Mouse (Mus musculus): ENCODE data around the gene Fiz1. TPM values are rescaled to one million over a fixed set of nuclear protein-coding genes. Genes with fewer than 3 reads are reported as not detected.
A peak's percentile ranks its signal among the peaks of the same experiment; 100 is the strongest.

Gene Fiz1
- polyA plus RNA-seq (2012; ENCODE audit: insufficient read depth, insufficient read length, missing spikeins), result 20.5 and 23.6 TPM in 2 replicates

DNA sequence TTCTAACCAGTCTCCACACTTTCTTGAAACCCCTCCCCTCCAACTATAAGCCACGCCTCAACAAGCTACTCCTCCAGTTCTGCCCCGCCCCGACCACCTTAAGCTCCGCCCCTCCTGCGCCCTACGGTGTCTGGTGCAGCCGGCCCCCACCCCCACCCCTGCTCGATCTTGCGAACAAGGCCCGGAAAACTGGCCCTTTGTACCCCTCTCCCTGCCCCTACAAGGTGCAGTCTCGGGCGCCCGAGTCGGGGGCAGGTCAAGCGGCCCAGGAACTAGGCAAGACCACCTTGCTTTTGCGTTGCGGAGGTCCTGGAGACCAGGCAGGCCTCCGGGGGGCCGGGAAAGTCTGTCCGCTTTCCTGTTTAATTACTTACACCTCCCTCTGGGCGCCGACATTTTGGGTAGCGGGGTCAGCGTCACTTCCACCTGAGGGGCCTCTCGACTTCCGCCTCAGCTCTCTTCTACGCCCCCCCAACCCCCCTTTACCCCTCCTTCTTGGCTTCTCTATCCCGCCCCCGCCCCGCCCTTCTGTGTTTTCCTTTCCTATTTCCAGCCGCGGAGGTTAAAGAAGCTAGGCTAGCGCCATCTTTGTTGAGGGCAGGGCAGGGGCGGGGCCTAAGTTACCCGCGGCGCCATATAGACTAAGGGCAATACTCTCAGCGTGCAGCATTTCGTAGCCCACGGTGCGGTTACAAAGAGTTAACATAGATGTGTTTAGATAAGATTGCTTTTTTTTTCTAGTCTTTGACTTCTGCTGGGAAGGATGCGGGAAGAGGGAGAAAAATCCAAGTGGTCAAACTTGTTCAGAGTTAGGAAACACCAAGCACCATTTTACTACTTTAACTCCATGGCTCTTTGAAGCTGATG lies at the start of gene Fiz1, which contains the start of gene Zfp524:
Gene Fiz1, minus strand, starts transcription at position 447 of the 867 bp plus-strand sequence.
Gene Zfp524, plus strand, starts transcription at position 165 of the 867 bp plus-strand sequence.
- Histone ChIP-seq H3K4me1 (ENCODE audit: control insufficient read depth, insufficient read depth, low read length) (peaks cover 18% of the 10 kb centered on the region), H3K4me3 (ENCODE audit: insufficient read depth, low read length) (peak within 1 kb of the TSS; percentile 97), H3K27ac (ENCODE audit: insufficient read depth, low read depth, low read length) (peak within 1 kb of the TSS; percentile 100)
- no peak for TF ChIP-seq CTCF (IDR thresholded peaks at IDR 0.05; ENCODE audit: low read depth, low read length)
- TF ChIP-seq POLR2A (IDR thresholded peaks at IDR 0.05; ENCODE audit: borderline replicate concordance, low read depth, low read length), result no peak; the same call in 1 of the 2 replicates

DNA sequence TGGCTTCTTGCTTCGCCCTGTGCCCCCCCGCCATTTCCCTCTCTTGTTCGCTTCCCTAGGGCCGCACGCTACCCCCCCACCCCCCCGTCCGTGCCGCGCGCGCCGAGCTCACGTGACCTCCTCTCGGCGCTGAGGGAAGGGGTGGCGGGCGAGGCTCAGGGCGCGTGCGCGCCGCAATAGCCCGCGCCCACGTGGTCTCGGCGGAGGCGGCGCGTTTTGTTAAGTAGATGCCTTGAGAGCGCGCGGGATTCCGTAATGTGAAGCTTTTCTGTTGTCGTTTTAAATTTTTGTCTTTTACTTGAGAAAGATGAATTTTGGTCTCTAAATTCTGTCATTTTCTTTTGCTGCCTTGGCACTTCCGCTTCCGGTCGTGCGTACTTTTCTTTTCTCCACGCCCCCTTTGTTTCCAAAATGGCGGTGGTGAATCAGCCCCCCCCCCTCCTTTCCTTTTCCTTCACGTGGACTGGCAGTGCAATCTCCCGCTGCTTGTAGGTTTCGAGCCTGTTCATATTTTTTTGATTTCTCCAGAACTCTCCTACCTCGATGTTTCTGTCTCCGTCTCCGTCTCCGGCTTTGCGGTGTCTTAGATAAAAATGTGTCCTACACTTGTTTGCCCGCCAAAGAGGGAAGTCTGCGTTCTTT lies 48.0 kb upstream of the Fiz1 start:
- Histone ChIP-seq H3K27ac (ENCODE audit: insufficient read depth, low read depth, low read length) (peak overlapping the region; percentile 97), H3K4me3 (ENCODE audit: insufficient read depth, low read length) (peak overlapping the region; percentile 67), H3K4me1 (ENCODE audit: control insufficient read depth, insufficient read depth, low read length) (peaks cover 42% of the 10 kb centered on the region)
- TF ChIP-seq CTCF (IDR thresholded peaks at IDR 0.05; ENCODE audit: low read depth, low read length), result no peak
- TF ChIP-seq POLR2A (IDR thresholded peaks at IDR 0.05; ENCODE audit: borderline replicate concordance, low read depth, low read length), result no peak

DNA sequence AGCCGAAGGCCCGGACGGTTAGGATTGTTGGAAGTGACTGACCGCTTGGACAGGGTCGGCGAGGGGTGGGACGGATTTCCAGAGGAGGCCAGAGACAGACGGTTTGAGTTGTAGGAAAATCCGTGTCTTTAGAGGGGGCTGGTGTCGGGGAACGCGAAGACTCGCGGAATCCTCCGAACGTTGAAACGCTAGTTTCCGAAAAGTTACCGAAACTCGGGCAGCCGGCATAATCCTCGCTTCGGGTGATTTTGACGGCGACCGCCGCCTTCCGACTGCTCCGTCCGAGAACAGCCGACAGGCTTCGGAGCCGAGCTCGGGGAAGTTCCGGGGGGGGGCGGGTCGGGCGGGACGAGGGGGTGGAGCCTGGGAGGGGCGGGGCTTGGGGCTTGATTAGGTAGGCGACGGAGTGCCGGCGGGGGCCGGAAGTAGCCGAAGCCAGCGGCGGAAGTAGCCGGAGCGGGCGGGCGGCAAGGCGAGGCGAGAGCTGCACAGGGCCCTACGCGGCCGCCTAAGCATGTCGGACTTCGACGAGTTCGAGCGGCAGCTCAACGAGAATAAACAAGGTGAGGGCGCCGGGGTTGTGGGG lies 47.4 kb upstream of the Fiz1 start, which contains the start of gene U2af2:
Gene U2af2, plus strand, starts transcription at position 370 of the 586 bp plus-strand sequence.
- TF ChIP-seq CTCF (IDR thresholded peaks at IDR 0.05; ENCODE audit: low read depth, low read length) (no peak), POLR2A (IDR thresholded peaks at IDR 0.05; ENCODE audit: borderline replicate concordance, low read depth, low read length) (no peak)
- H3K27ac ChIP-seq (ENCODE audit: insufficient read depth, low read depth, low read length), result peak within 1 kb of the TSS; percentile 98
- H3K4me3 ChIP-seq (ENCODE audit: insufficient read depth, low read length), result peak within 1 kb of the TSS; percentile 92
- H3K4me1 ChIP-seq (ENCODE audit: control insufficient read depth, insufficient read depth, low read length), result peaks cover 47% of the 10 kb centered on the region

DNA sequence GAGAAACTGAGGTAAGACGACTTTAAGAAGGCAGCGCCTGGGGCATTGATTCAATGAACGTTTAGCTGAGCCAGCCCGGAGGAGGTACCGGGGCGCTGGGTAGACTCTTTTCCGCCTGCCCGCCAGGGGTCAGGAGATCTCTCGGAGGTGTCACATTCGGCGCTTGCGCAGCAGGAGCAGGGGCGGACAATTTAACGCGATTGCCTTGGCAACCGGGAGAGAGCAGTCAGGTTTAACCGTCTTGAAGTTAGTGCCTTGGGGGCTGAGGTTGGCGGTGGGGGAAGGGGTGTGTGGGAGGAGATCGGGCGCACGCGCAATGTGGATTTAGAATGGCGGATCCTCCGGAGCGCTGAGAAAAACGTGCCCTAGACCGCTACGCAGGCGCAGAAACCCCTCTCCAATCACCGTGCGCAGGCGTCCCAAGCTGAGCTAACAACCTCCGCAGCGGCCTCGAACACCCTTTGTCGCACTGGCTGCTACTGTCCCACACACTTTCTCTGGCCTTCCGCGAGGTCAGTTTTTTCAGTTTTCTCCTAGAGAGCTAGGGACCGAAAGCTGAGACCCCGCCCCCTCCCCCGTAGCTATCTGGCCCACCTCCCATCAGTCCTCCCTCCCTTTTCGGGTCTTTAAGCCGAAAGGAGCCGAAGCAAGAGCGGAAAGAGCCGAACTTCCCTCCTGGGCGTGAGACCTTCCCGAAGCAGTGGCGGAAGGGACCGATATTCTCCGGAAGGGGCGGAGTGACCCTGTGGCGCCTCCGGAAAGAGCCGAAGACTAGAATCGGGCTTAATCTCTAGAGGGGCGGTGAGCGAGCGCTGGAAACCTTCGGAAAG lies 46.7 kb upstream of the Fiz1 start:
- Histone ChIP-seq H3K4me1 (ENCODE audit: control insufficient read depth, insufficient read depth, low read length) (peaks cover 48% of the 10 kb centered on the region), H3K4me3 (ENCODE audit: insufficient read depth, low read length) (peak overlapping the region; percentile 92), H3K27ac (ENCODE audit: insufficient read depth, low read depth, low read length) (peak overlapping the region; percentile 98)
- peak; percentile 13; the same call in 1 of the 2 replicates for TF ChIP-seq POLR2A (IDR thresholded peaks at IDR 0.05; ENCODE audit: borderline replicate concordance, low read depth, low read length)
- TF ChIP-seq CTCF (IDR thresholded peaks at IDR 0.05; ENCODE audit: low read depth, low read length), result peak; percentile 39; the same call in 1 of the 2 replicates

DNA sequence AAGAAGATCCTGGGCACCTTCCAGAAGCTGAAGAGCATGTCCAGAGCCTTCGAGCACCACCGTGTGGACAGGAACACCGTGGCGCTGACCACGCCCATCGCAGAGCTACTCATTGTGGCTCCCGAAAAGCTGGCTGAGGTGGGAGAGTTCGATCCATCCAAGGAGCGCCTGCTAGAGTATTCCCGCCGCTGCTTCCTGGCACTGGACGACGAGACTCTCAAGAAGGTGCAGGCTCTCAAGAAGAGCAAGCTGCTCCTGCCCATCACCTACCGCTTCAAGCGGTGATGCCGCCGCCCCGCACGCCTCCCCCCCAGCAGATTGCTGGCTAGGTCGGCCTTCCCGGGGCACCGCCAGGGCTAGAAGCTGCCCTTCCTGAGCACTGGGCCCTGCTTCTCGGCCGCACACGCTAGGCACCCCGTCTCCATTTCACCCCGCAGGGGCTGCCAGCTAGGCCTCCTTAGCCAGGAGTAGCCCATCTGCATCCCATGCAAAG lies 45.8 kb upstream of the Fiz1 start:
- Histone ChIP-seq H3K4me1 (ENCODE audit: control insufficient read depth, insufficient read depth, low read length) (peaks cover 40% of the 10 kb centered on the region), H3K4me3 (ENCODE audit: insufficient read depth, low read length) (peak overlapping the region; percentile 92), H3K27ac (ENCODE audit: insufficient read depth, low read depth, low read length) (peak overlapping the region; percentile 92)
- 0 out of 2 replicates have a peak, but pooled peaks have one; percentile 20 for TF ChIP-seq CTCF (IDR thresholded peaks at IDR 0.05; ENCODE audit: low read depth, low read length)
- no peak for TF ChIP-seq POLR2A (IDR thresholded peaks at IDR 0.05; ENCODE audit: borderline replicate concordance, low read depth, low read length)

DNA sequence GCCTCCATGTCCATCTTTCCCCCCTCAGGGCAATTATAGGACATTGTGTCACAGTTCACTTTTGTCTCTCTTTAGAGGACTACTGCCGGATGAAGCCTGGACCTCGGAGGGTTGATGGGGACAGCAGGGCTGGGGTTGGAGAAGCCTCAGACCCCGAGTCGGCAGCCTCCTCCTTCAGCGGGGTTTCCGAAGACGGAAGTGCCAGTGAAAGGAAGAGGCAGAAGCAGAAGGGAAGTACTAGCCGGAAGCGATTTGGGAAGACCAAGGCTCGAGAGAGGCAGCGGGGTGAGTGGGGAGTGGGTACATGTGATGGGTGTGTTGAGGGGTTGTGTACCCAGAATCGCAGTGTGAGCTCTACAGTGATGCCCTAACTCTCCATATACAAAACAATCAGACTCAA lies 44.9 kb upstream of the Fiz1 start:
- H3K4me3 ChIP-seq (ENCODE audit: insufficient read depth, low read length), result no peak overlapping the region
- peaks cover 34% of the 10 kb centered on the region for H3K4me1 ChIP-seq (ENCODE audit: control insufficient read depth, insufficient read depth, low read length)
- H3K27ac ChIP-seq (ENCODE audit: insufficient read depth, low read depth, low read length), result no peak overlapping the region
- TF ChIP-seq POLR2A (IDR thresholded peaks at IDR 0.05; ENCODE audit: borderline replicate concordance, low read depth, low read length) (no peak), CTCF (IDR thresholded peaks at IDR 0.05; ENCODE audit: low read depth, low read length) (no peak)

DNA sequence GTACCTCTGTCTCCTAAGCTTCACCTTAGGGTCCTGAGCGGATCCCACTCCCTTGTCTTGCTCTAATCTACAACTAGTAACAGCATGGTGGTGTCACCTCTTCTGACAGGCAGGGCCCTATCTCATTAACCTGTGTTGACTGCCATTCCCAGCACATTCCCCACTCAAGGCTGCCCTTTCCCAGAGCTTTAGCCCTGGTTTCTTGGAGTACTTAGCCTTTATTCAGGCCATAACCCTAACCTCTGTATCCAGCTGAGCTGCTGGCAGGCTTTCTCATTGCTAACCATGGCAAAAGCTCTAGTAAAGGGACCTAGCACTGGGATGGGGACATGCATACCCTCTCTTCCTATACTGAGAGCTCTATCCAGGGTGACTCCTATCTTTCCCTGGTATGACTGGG lies 44.1 kb upstream of the Fiz1 start:
- H3K4me1 ChIP-seq (ENCODE audit: control insufficient read depth, insufficient read depth, low read length), result peaks cover 31% of the 10 kb centered on the region
- peak overlapping the region; percentile 91 for H3K27ac ChIP-seq (ENCODE audit: insufficient read depth, low read depth, low read length)
- TF ChIP-seq CTCF (IDR thresholded peaks at IDR 0.05; ENCODE audit: low read depth, low read length) (no peak), POLR2A (IDR thresholded peaks at IDR 0.05; ENCODE audit: borderline replicate concordance, low read depth, low read length) (no peak)
- H3K4me3 ChIP-seq (ENCODE audit: insufficient read depth, low read length), result no peak overlapping the region

DNA sequence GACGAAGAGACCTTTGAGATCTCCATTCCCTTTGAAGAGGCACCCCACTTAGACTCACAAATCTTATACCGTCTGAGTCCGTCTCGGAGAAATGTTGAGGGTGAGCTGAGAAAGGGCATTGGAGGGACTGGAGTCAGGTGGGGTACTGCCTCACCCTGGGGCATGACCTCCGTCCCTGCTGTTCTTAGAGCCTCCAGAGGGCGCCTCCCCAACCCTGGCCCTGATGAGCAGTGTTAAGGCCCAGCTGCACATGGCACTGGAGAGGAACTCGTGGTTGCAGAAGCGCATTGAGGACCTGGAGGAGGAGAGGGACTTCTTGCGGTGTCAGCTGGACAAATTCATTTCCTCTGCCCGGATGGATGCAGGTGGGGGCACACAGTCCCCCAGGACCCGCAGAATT lies 43.3 kb upstream of the Fiz1 start:
- TF ChIP-seq POLR2A (IDR thresholded peaks at IDR 0.05; ENCODE audit: borderline replicate concordance, low read depth, low read length) (no peak), CTCF (IDR thresholded peaks at IDR 0.05; ENCODE audit: low read depth, low read length) (peak; percentile 8; the same call in 1 of the 2 replicates)
- Histone ChIP-seq H3K27ac (ENCODE audit: insufficient read depth, low read depth, low read length) (peak overlapping the region; percentile 91), H3K4me3 (ENCODE audit: insufficient read depth, low read length) (no peak overlapping the region), H3K4me1 (ENCODE audit: control insufficient read depth, insufficient read depth, low read length) (peaks cover 38% of the 10 kb centered on the region)

Data from bone marrow macrophage, adult 2 months (primary cell).